Mouse (Mus musculus): Measurements from ENCODE around the gene Elmo1.

DNA sequence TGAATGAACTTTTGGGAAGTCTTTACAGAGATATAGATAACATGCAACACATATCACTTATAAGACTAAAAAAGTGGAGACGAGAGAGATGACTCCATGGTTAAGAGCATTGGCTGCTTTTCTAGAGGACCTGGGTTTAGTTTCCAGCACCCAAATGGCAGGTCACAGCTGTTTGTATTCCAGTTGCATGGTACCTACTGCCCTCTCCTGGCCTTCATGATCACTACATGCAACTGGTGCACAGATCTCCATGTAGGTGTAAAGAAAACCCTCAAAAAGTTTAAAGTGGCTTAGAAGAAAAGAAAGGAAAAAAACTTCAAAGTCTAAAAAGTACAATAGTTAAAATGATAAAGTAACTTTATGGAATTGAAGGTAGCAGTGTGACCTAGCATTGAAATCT is 172.8 kb downstream of the Elmo1 start:
- TF ChIP-seq GATA1 (IDR thresholded peaks at IDR 0.05; ENCODE audit: low read length), result no peak
- TF ChIP-seq TAL1 (IDR thresholded peaks at IDR 0.05; ENCODE audit: low read length), result no peak
